ENCODE assay signal across 7 mouse cellular contexts in the genomic region with DNA sequence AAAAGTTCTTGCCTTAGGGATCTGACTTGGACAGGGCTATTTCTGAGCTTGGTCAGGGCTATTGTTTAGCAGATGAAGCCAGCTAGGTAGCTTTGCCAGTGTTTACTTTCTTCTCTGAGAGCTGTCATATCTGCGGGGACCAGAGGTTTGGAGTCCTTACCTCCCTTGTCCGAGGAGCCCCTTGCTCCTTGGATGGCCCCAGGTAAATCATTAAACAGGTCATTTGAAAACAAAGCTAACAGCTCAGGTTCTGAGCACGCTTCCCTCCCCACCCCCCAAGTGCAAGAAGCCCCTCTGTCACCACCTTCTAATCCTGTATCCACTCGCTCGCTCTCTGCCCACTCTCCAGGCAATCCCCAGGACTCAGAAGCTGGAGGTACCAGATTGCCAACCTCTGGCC. TPM values are rescaled to one million over a fixed set of nuclear protein-coding genes. Genes with fewer than 3 reads are reported as not detected.
A peak's percentile ranks its signal among the peaks of the same experiment; 100 is the strongest.
DNase-seq lines count a peak whose midpoint lies in the region; ATAC-seq lines count a peak whose summit lies in the region.

No protein-coding gene starts in this region.

- peak; percentile 43 to 66 for DNase-seq in kidney, adult 8-10 months
- no peak for DNase-seq in B cell, adult 2 months
- no peak for DNase-seq in cerebellum, adult 11 months
- DNase-seq in right cerebral cortex, adult 18-20 months, result no peak

- no peaks in the 10 kb centered on the region for H3K9me3 ChIP-seq in embryonic facial prominence, embryonic 12.5 days
- H3K9me3 ChIP-seq in forebrain, embryonic 13.5 days (replicated peaks), result no peaks in the 10 kb centered on the region
- no peaks in the 10 kb centered on the region for H3K9me3 ChIP-seq in midbrain, embryonic 16.5 days (replicated peaks; ENCODE audit: control insufficient read depth, low read length, poor library complexity, severe bottlenecking)

- 67% methylated on average over 5 of the region's 5 CpGs for WGBS in embryonic facial prominence, embryonic 12.5 days
- WGBS in forebrain, embryonic 13.5 days, result 62% methylated on average over 5 of the region's 5 CpGs
- 42% methylated on average over 5 of the region's 5 CpGs for WGBS in midbrain, embryonic 16.5 days

- peaks cover 6% of the 10 kb centered on the region for H3K36me3 ChIP-seq in embryonic facial prominence, embryonic 12.5 days
- peaks cover 19% of the 10 kb centered on the region for H3K36me3 ChIP-seq in forebrain, embryonic 13.5 days (ENCODE audit: poor library complexity, severe bottlenecking)
- H3K36me3 ChIP-seq in midbrain, embryonic 16.5 days (ENCODE audit: control insufficient read depth, insufficient read depth, low read length), result no peaks in the 10 kb centered on the region

- H3K9ac ChIP-seq in embryonic facial prominence, embryonic 12.5 days, result 0 out of 2 replicates have a peak overlapping the region, but pooled peaks have one; percentile 15
- H3K9ac ChIP-seq in forebrain, embryonic 13.5 days, result peak overlapping the region; percentile 90
- peak overlapping the region; percentile 90 for H3K9ac ChIP-seq in midbrain, embryonic 16.5 days (ENCODE audit: low read depth, low read length)

- H3K4me3 ChIP-seq in embryonic facial prominence, embryonic 12.5 days, result no peak overlapping the region
- peak overlapping the region; percentile 76 for H3K4me3 ChIP-seq in forebrain, embryonic 13.5 days
- H3K4me3 ChIP-seq in midbrain, embryonic 16.5 days (ENCODE audit: low read depth, low read length), result peak overlapping the region; percentile 89

- no peaks in the 10 kb centered on the region for H3K27me3 ChIP-seq in embryonic facial prominence, embryonic 12.5 days
- no peaks in the 10 kb centered on the region for H3K27me3 ChIP-seq in forebrain, embryonic 13.5 days
- no peaks in the 10 kb centered on the region for H3K27me3 ChIP-seq in midbrain, embryonic 16.5 days (ENCODE audit: control insufficient read depth, insufficient read depth, low read depth, low read length)

- peaks cover 26% of the 10 kb centered on the region for H3K4me1 ChIP-seq in embryonic facial prominence, embryonic 12.5 days
- peaks cover 38% of the 10 kb centered on the region for H3K4me1 ChIP-seq in forebrain, embryonic 13.5 days
- peaks cover 27% of the 10 kb centered on the region for H3K4me1 ChIP-seq in midbrain, embryonic 16.5 days (ENCODE audit: control insufficient read depth, insufficient read depth, low read length)

- no peak for ATAC-seq in embryonic facial prominence, embryonic 12.5 days (ENCODE audit: insufficient number of reproducible peaks, insufficient read depth, low FRiP score, low TSS enrichment)
- ATAC-seq in forebrain, embryonic 13.5 days, result no peak
- no peak for ATAC-seq in midbrain, embryonic 16.5 days

- H3K4me2 ChIP-seq in embryonic facial prominence, embryonic 12.5 days (replicated peaks), result peak overlapping the region; percentile 2; the same call in 1 of the 2 replicates
- peak overlapping the region; percentile 83 for H3K4me2 ChIP-seq in forebrain, embryonic 13.5 days
- H3K4me2 ChIP-seq in midbrain, embryonic 16.5 days (ENCODE audit: low read length), result peak overlapping the region; percentile 76

- H3K27ac ChIP-seq in embryonic facial prominence, embryonic 12.5 days, result no peak overlapping the region
- peak overlapping the region; percentile 40; the same call in 1 of the 2 replicates for H3K27ac ChIP-seq in forebrain, embryonic 13.5 days
- no peak overlapping the region for H3K27ac ChIP-seq in midbrain, embryonic 16.5 days (ENCODE audit: low read length)

RNA-seq across cellular contexts. Expression of a gene that starts 1.8 kb away (rescaled TPM):
- 9.4 and 11.5 TPM in 2 replicates for polyA plus RNA-seq in embryonic facial prominence, embryonic 12.5 days (2016; fragmentation: Nextera tagmentation; extraction: Ambion mirVana)
- polyA plus RNA-seq in forebrain, embryonic 13.5 days (2015; fragmentation: Nextera tagmentation; extraction: Ambion mirVana), result 22.6 and 24.1 TPM in 2 replicates
- 29.4 and 34.8 TPM in 2 replicates for polyA plus RNA-seq in midbrain, embryonic 16.5 days (2015; fragmentation: Nextera tagmentation; extraction: Ambion mirVana)

Comparison
In these comparisons a context has a peak if more than half of its experiments do, and no peak if none do; other contexts are left out.
1. H3K4me2 ChIP-seq: peak in every context shown above with its lines; median percentile 83 in forebrain, embryonic 13.5 days; 76 in midbrain, embryonic 16.5 days; 2 in embryonic facial prominence, embryonic 12.5 days.
2. H3K9ac ChIP-seq: peak in every context shown above with its lines; median percentile 90 in forebrain, embryonic 13.5 days; 90 in midbrain, embryonic 16.5 days; 15 in embryonic facial prominence, embryonic 12.5 days.
3. DNase-seq: peak in kidney, adult 8-10 months (2 of 2); none in B cell, adult 2 months (0 of 2), cerebellum, adult 11 months (single experiment) and right cerebral cortex, adult 18-20 months (single experiment).